Mouse (Mus musculus) cerebellum, adult 2 months (tissue): Measurements from ENCODE around the gene Enc1. TPM values are rescaled to one million over a fixed set of nuclear protein-coding genes. Genes with fewer than 3 reads are reported as not detected.

Experiments used
- DNase-seq, 2 experiments: peaks; one replicate each; pipeline ENCODE4 v3.0.0; 2021
- H3K27ac ChIP-seq: fragments of 200-500 bp; 2 replicates; pipeline ENCODE4 v1.5.1; 2012; ENCODE audit warnings: low read length, control low read depth, inconsistent platforms; ENCODE audit not compliant: insufficient read depth
- H3K27me3 ChIP-seq: fragments of 200-500 bp; 2 replicates; pipeline ENCODE4 v1.6.1; 2012; ENCODE audit warnings: inconsistent platforms, mild to moderate bottlenecking, low read length, moderate library complexity; ENCODE audit not compliant: control insufficient read depth, insufficient read depth
- H3K4me1 ChIP-seq: fragments of 200-500 bp; 2 replicates; pipeline ENCODE4 v1.6.1; 2011; ENCODE audit warnings: low read length; ENCODE audit not compliant: control insufficient read depth, insufficient read depth
- H3K4me3 ChIP-seq: fragments of 200-500 bp; replicated peaks from 2 replicates; pipeline ENCODE3; 2011; ENCODE audit warnings: mild to moderate bottlenecking, low read depth, low read length, control low read depth; ENCODE audit not compliant: insufficient read depth
- CTCF ChIP-seq: fragments of 200-500 bp; IDR thresholded peaks from 2 replicates; pipeline ENCODE4 v1.5.1; 2011; ENCODE audit warnings: low read depth, mild to moderate bottlenecking, control low read depth, low read length, moderate library complexity, borderline replicate concordance; ENCODE audit not compliant: insufficient read depth
- POLR2A ChIP-seq: fragments of 200-500 bp; IDR thresholded peaks from 2 replicates; pipeline ENCODE4 v1.6.1; 2011; ENCODE audit warnings: low read length, control low read depth, borderline replicate concordance; ENCODE audit not compliant: insufficient read depth
- WGBS: fragments of 180-500 bp; shearing (Covaris S2); methylation state at CpG from one replicate; pipeline ENCODE4 v1.1.7; 2018; 5-methylcytosine and 5-hydroxymethylcytosine counted together
- polyA plus RNA-seq: library from polyadenylated mRNA; depleted of rRNA; stranded (reverse); fragments of >200 nt; gene quantifications from 2 replicates; pipeline ENCODE4 v1.2.3, GENCODE M21; 2012

The Enc1 gene
- polyA plus RNA-seq, 1 experiment: 20.2 TPM

GRCm38 (mm10) chr13:97249507-97250078, 8.7 kb downstream of the Enc1 start:
- H3K4me3 ChIP-seq: no peak overlapping the region
- no peaks in the 10 kb centered on the region; the same call in 1 of the 2 replicates for H3K4me1 ChIP-seq
- no peak for DNase-seq
- WGBS: 88% methylated on average over 5 of the region's 5 CpGs
- TF ChIP-seq CTCF (no peak), POLR2A (no peak)
- no peaks in the 10 kb centered on the region; the same call in 1 of the 2 replicates for H3K27me3 ChIP-seq
- H3K27ac ChIP-seq: no peak overlapping the region

GRCm38 (mm10) chr13:97250148-97250547, 9.2 kb downstream of the Enc1 start:
- no peaks in the 10 kb centered on the region; the same call in 1 of the 2 replicates for H3K4me1 ChIP-seq
- TF ChIP-seq POLR2A: no peak
- TF ChIP-seq CTCF: no peak
- H3K4me3 ChIP-seq: no peak overlapping the region
- H3K27me3 ChIP-seq: no peaks in the 10 kb centered on the region; the same call in 1 of the 2 replicates
- 49% methylated on average over 5 of the region's 5 CpGs for WGBS
- no peak overlapping the region for H3K27ac ChIP-seq
- no peak for DNase-seq

- Histone ChIP-seq H3K27me3 (no peaks in the 10 kb centered on the region; the same call in 1 of the 2 replicates), H3K4me1 (no peaks in the 10 kb centered on the region; the same call in 1 of the 2 replicates), H3K4me3 (no peak overlapping the region), H3K27ac (no peak overlapping the region)
- WGBS: 46% methylated on average over 20 of the region's 20 CpGs
- no peak for DNase-seq
- TF ChIP-seq POLR2A (no peak), CTCF (no peak)
Observed at GRCm38 (mm10) chr13:97250551-97251380, 9.9 kb downstream of the Enc1 start.

- peaks cover under 1% of the 10 kb centered on the region; the same call in 1 of the 2 replicates for H3K27me3 ChIP-seq
- no peaks in the 10 kb centered on the region; the same call in 1 of the 2 replicates for H3K4me1 ChIP-seq
- no peak overlapping the region for H3K4me3 ChIP-seq
- TF ChIP-seq CTCF (no peak), POLR2A (no peak)
- no peak for DNase-seq
- 82% methylated on average over 7 of the region's 7 CpGs for WGBS
- no peak overlapping the region for H3K27ac ChIP-seq
Observed at GRCm38 (mm10) chr13:97251736-97252135, 10.8 kb downstream of the Enc1 start.

GRCm38 (mm10) chr13:97252469-97252868, 11.6 kb downstream of the Enc1 start:
- WGBS: 63% methylated on average over 7 of the region's 7 CpGs
- TF ChIP-seq CTCF (no peak), POLR2A (no peak)

GRCm38 (mm10) chr13:97253418-97253981, 12.6 kb downstream of the Enc1 start:
- 12% methylated on average over 6 of the region's 6 CpGs for WGBS
- Histone ChIP-seq H3K27ac (no peak overlapping the region), H3K4me1 (no peaks in the 10 kb centered on the region; the same call in 1 of the 2 replicates), H3K4me3 (no peak overlapping the region), H3K27me3 (peaks cover 2% of the 10 kb centered on the region; the same call in 1 of the 2 replicates)
- TF ChIP-seq CTCF: no peak
- no peak for TF ChIP-seq POLR2A
- peak; percentile 66 to 78 for DNase-seq

More at GRCm38 (mm10) chr13:97252469-97252868, 11.6 kb downstream of the Enc1 start:
- Histone ChIP-seq H3K27me3 (peaks cover 2% of the 10 kb centered on the region; the same call in 1 of the 2 replicates), H3K27ac (no peak overlapping the region), H3K4me3 (no peak overlapping the region), H3K4me1 (no peaks in the 10 kb centered on the region; the same call in 1 of the 2 replicates)
- no peak for DNase-seq

GRCm38 (mm10) chr13:97253994-97254393, 13.1 kb downstream of the Enc1 start:
- no peak for TF ChIP-seq CTCF
- TF ChIP-seq POLR2A: no peak
- no peak for DNase-seq
- Histone ChIP-seq H3K4me3 (no peak overlapping the region), H3K27ac (no peak overlapping the region), H3K4me1 (no peaks in the 10 kb centered on the region; the same call in 1 of the 2 replicates), H3K27me3 (peaks cover 2% of the 10 kb centered on the region; the same call in 1 of the 2 replicates)
- 37% methylated on average over 5 of the region's 5 CpGs for WGBS

- WGBS: 69% methylated on average over 10 of the region's 10 CpGs
- no peaks in the 10 kb centered on the region; the same call in 1 of the 2 replicates for H3K4me1 ChIP-seq
- peaks cover 2% of the 10 kb centered on the region; the same call in 1 of the 2 replicates for H3K27me3 ChIP-seq
- H3K27ac ChIP-seq: no peak overlapping the region
- DNase-seq: no peak
- TF ChIP-seq CTCF: no peak
- no peak for TF ChIP-seq POLR2A
- H3K4me3 ChIP-seq: no peak overlapping the region
Observed at GRCm38 (mm10) chr13:97254564-97255164, 13.8 kb downstream of the Enc1 start.
